ENCODE assay signal across 9 mouse cellular contexts in the genomic region with DNA sequence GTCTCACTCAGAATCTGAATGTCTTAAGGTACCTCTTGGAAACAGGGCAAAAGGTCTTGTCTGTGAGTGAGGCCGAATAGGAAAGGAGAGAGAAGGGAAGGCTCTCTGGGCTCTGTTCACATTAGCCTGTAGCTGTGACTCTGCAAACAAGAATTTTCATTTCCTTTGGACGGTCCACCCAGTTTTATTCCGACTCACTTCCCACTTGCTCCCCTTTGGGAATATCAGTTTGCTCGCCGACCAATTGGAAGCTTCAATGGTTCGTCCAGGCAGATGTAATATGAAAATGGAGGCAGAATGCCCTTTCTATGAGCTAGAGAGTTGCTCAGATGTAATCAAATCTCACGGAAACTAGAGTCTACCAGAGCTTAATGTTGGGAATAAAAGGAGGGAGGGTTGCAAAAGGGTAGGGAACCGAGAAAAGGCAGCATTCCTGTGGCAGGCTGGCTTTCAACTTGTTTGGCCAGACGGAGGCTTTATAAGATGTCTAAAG. TPM values are rescaled to one million over a fixed set of nuclear protein-coding genes. Genes with fewer than 3 reads are reported as not detected.
DNase-seq lines count a peak whose midpoint lies in the region; ATAC-seq and TF ChIP-seq lines count a peak whose summit lies in the region.
"Had no signal": no experiment of that assay in that cellular context is flagged by ENCODE, and none has a peak within 500 bp of the region (broad histone marks: within the 10 kb centered on the region; RNA-seq: fewer than 3 reads in every experiment).

No protein-coding gene starts in this region.

- H3K4me2 ChIP-seq in embryonic facial prominence, embryonic 14.5 days (ENCODE audit: low read depth, low read length) = peak overlapping the region; percentile 73

- WGBS in kidney, adult 2 months = 48% methylated on average over 9 of the region's 9 CpGs
- 33% methylated on average over 9 of the region's 9 CpGs for WGBS in embryonic facial prominence, embryonic 14.5 days

- TF ChIP-seq POLR2A in kidney, adult 2 months (IDR thresholded peaks at IDR 0.05; ENCODE audit: low read depth, low read length) = no peak

- H3K27me3 ChIP-seq in kidney, adult 2 months (replicated peaks; ENCODE audit: control insufficient read depth, insufficient read depth, low read length) = no peaks in the 10 kb centered on the region
- peaks cover 22% of the 10 kb centered on the region for H3K27me3 ChIP-seq in embryonic facial prominence, embryonic 14.5 days (replicated peaks; ENCODE audit: control insufficient read depth, insufficient read depth, low read length)

- H3K9ac ChIP-seq in embryonic facial prominence, embryonic 14.5 days (ENCODE audit: low read depth, low read length) = peak overlapping the region; percentile 64; the same call in 1 of the 2 replicates

- no peaks in the 10 kb centered on the region; the same call in 1 of the 2 replicates for H3K4me1 ChIP-seq in kidney, adult 2 months (ENCODE audit: control insufficient read depth, insufficient read depth, low read length)
- 0 out of 2 replicates have a peak, but pooled peaks cover 7% of the 10 kb centered on the region for H3K4me1 ChIP-seq in embryonic facial prominence, embryonic 14.5 days (ENCODE audit: control insufficient read depth, insufficient read depth, low read length)

- H3K9me3 ChIP-seq in embryonic facial prominence, embryonic 14.5 days (ENCODE audit: control insufficient read depth, low read length) = no peaks in the 10 kb centered on the region
- H3K9me3 ChIP-seq: G1E had no signal

- H3K4me3 ChIP-seq in kidney, adult 2 months (ENCODE audit: insufficient read depth, low read depth, low read length) = peak overlapping the region; percentile 68
- H3K4me3 ChIP-seq in embryonic facial prominence, embryonic 14.5 days (ENCODE audit: low read depth, low read length) = peak overlapping the region; percentile 42; the same call in 1 of the 2 replicates

- peak; percentile 61 for ATAC-seq in embryonic facial prominence, embryonic 14.5 days (ENCODE audit: low read depth)

- H3K27ac ChIP-seq in kidney, adult 2 months (ENCODE audit: insufficient read depth, low read depth, low read length) = peak overlapping the region; percentile 77
- peak overlapping the region; percentile 28; the same call in 1 of the 2 replicates for H3K27ac ChIP-seq in embryonic facial prominence, embryonic 14.5 days (replicated peaks; ENCODE audit: low read depth, low read length)

- no peaks in the 10 kb centered on the region for H3K36me3 ChIP-seq in kidney, adult 2 months (ENCODE audit: control insufficient read depth, insufficient read depth, low read length)
- H3K36me3 ChIP-seq in embryonic facial prominence, embryonic 14.5 days (ENCODE audit: control insufficient read depth, insufficient read depth, low read length) = no peaks in the 10 kb centered on the region
- H3K36me3 ChIP-seq: G1E had no signal

- no peak for TF ChIP-seq CTCF in kidney, adult 2 months (conservative IDR thresholded peaks at IDR 0.05; ENCODE audit: insufficient read depth, insufficient read length, low read depth, low read length)

- peak; percentile 7 for DNase-seq in kidney, adult 2 months
- DNase-seq in kidney, postnatal 14 days = no peak
- DNase-seq in retina, embryonic 14.5 days (ENCODE audit: low spot score) = peak; percentile 22
- DNase-seq in retina, postnatal 1 day = no peak
- peak; percentile 76 for DNase-seq in embryonic facial prominence, embryonic 14.5 days (ENCODE audit: low spot score)
- no peak for DNase-seq in MN1 (ENCODE audit: low spot score)
- no peak for DNase-seq in frontal cortex, adult 2 months (ENCODE audit: extremely low spot score in 1 of 2, low spot score in 1 of 2)
- DNase-seq: liver had no signal

RNA-seq across cellular contexts. Expression of a gene that starts 1.1 kb away (rescaled TPM):
- polyA plus RNA-seq in kidney, adult 2 months (2012; rRNA removed) = 20.4 and 31.9 TPM in 2 replicates
- 4.3 and 5.3 TPM in 2 replicates for polyA plus RNA-seq in embryonic facial prominence, embryonic 14.5 days (2014; fragmentation: Nextera tagmentation; extraction: Ambion mirVana)
- polyA plus RNA-seq in frontal cortex, adult 2 months (2012; rRNA removed) = 0.24 and 0.27 TPM in 2 replicates
- polyA plus RNA-seq: G1E had no signal

RNA-seq across cellular contexts. Expression of a gene that starts 29.0 kb away (rescaled TPM):
- 1.2 and 2.3 TPM in 2 replicates for polyA plus RNA-seq in kidney, adult 2 months (2012; rRNA removed)
- 2.8 and 3.5 TPM in 2 replicates for polyA plus RNA-seq in embryonic facial prominence, embryonic 14.5 days (2014; fragmentation: Nextera tagmentation; extraction: Ambion mirVana)
- polyA plus RNA-seq in frontal cortex, adult 2 months (2012; rRNA removed) = 2.0 and 2.5 TPM in 2 replicates
- polyA plus RNA-seq: G1E had no signal

Comparison
In these comparisons a context has a peak if more than half of its experiments do, and no peak if none do; other contexts are left out.
1. DNase-seq: peak in kidney, adult 2 months (single experiment), retina, embryonic 14.5 days (single experiment) and embryonic facial prominence, embryonic 14.5 days (single experiment); none in kidney, postnatal 14 days (single experiment), retina, postnatal 1 day (single experiment), MN1 (single experiment) and frontal cortex, adult 2 months (0 of 2).